Mouse (Mus musculus): ENCODE measurements around the gene Defb41.
"Not testable (repeated sequence)": the region's sequence is repeated elsewhere in the genome, so short reads cannot be mapped to it uniquely, and the experiment has no call there.

The Defb41 gene

DNA sequence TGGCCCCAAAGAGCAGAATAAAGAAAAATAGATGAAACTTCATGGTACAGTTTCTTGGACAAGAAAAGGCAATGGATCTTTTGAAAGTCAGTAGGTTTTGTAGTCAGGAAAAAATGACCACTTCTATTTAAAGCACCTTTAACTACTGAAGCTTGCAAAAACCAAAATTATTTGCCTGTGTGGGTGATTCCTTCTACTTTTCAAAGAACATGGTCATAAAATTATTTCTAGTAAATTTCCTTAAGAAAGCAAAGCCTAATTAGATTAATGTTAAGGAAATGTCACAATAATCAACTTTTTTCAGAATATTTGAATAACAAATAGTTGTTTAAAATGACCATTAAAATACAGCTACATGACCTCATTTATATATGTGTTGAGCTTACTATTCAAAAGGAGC lies at the start of gene Defb41:
Gene Defb41 (minus strand): TSS at position 101 of the 400 bp plus-strand sequence.
- in situ Hi-C loops (cut with MboI; ENCODE audit: unreplicated experiment in 2 of 2): no loop called here

DNA sequence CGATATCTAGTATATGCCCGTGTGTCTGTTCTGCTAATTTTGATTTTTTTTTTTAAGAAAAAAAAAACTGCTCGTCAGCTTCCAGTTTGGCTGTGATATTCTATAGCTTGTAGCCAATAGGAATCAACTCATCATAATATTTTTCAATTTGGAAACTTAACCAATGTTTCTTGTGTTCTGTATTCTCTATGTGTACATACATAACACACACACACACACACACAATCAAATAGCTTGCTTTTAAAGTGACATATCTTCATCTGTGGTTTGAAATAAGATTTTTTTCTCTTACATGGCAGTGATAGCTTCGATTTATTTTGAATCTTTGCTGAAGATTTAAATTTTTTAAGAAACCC lies 43.5 kb upstream of the Defb41 start:
- in situ Hi-C loops (cut with MboI; ENCODE audit: unreplicated experiment in 2 of 2): no loop called here

DNA sequence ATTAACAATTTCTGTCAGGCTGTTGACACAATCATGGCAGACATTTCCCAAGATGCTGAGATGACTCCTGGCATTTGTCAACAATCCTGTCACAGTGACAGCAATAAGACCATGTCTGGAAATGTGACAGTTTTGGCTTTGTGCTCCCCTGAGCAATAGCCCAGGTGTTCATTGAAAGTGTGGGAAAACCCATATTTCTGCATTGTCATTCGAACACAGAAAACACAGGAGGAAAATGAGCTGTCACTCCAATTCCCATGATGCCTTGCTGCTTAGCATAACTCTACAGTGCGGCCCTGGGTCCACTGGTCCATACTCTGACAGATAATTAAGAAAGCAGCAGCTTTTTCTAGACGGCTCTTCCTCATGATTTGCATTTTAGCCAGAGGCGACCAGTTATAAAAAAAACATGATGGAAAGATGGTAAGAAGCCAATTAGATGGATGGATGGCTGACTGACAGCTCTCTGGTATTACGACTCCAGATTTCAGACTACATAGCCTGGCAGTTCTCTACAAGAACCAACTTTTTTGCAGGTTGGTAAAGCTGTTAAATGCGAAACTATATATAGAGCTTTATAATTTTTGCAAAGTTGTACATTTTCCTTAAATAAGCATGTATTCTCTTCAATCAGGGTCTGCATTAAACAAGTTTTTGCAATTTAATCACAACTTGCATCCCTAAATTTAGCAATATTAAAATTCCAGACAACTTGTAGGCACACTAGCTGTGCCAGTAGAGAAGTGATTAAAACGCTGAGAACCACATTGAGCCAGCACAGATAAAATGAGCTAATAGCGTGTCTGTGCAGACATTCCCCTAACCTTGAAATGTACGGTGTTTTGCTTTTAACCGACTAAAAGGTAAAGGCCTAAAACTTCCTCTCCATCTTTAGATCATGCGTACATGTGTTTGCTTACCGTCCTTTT lies 42.9 kb upstream of the Defb41 start:
- in situ Hi-C loops (cut with MboI; ENCODE audit: unreplicated experiment in 2 of 2): no loop called here

DNA sequence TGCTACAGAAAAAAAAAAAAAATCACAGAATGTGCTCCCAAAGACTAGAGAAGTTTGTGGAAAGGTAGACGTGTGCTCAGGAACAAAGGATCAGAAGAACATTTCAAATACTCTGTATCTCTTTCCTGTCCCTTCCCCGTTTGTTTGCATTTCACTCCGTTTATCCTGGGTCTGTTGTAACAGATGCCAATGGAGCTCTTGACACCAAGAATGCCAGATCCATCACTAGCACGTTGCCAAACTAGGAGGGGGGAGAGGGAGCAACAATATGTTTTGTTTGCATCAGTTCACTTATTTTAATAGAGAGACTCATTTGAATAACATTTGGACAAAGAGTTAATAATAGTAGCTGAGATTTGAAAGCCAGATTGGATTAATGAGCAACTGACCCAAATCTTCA lies 27.6 kb upstream of the Defb41 start:
- in situ Hi-C loops (cut with MboI; ENCODE audit: unreplicated experiment in 2 of 2): no loop called here

DNA sequence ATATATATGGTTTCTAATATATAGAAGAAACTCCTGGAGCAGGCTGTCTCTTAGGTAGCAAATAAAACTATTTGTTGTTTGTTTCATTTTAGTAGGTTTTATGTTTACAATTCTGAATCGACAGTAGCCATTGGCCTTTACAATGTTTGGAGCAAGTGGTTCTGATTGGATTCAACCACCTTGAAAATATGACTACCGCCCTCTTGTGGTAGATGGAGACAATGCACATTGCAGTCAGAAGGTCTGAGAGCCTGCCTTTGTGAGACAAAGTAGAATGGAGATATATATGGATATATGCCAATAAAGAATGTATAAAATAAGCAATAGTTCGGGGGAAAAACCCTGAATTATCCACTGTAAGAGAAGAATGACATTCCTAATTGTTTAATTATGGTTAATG lies 23.9 kb upstream of the Defb41 start:
- in situ Hi-C loops (cut with MboI; ENCODE audit: unreplicated experiment in 2 of 2): no loop called here

DNA sequence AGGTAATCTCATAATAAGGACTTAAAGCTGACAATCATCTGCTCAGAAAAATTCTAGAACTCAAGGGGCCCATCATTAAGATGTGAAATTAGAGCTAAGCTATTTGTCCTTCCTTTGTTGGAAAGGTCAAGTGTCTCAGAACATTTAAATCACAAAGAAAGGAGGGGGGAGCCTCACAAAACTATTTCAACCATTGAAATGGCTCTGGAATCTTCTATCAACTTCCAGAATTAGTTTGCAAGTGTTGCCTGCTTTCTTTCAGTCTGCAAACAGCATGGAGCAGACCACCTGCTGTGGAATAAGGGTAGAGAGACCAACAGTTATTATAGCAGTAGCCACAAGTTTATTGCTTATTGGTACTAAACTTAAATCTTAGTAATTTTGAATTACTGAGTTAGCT lies 22.4 kb upstream of the Defb41 start:
- in situ Hi-C loops (cut with MboI; ENCODE audit: unreplicated experiment in 2 of 2): no loop called here

DNA sequence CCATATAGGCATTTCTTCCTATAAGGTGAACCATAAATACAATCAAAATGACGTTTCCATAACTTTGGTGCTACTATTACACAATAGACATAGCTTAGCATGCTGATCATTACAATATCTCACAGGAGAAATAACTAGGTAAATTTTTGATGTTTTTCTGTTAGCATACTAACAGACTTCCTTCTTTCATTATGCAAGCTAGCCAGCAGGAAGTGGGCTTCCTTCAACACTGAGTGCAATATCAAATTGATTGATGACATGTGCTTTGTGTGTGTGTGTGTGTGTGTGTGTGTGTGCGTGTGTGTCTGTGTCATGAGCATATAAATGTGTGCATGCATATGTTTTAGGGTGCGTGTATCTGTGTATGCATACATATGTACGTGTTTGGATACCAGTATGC lies 6.2 kb upstream of the Defb41 start:
- in situ Hi-C loops (cut with MboI; ENCODE audit: unreplicated experiment in 2 of 2): no loop called here

DNA sequence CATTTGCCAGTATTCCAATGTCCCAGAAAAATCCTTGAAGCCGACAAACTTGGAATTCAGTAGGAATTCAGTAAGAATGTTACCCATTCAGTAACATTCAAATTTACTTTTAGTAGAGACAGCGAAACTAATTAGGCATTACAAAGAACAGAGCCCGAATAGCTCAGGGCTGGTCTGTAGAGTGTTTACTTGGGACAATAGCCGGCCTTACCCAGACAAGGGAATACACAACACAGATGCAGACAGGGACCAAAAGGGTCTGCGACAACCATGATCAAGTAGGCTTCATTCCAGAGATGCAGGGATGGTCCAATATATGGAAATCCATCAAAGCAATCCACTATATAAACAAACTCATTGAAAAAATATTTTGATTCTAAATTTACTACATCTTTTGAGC lies 3.9 kb upstream of the Defb41 start:
- in situ Hi-C loops (cut with MboI; ENCODE audit: unreplicated experiment in 2 of 2): no loop called here

GRCm38 (mm10) chr1:18245801-18246580 lies 18.9 kb downstream of the Defb41 start:
- in situ Hi-C loops (cut with MboI; ENCODE audit: unreplicated experiment in 2 of 2): not testable (repeated sequence)

GRCm38 (mm10) chr1:18237343-18237742 lies 27.6 kb downstream of the Defb41 start, which contains the start of gene Defb18:
Gene Defb18, minus strand, starts transcription at chr1:18237443.
- in situ Hi-C loops (cut with MboI; ENCODE audit: unreplicated experiment in 2 of 2): no loop called here

DNA sequence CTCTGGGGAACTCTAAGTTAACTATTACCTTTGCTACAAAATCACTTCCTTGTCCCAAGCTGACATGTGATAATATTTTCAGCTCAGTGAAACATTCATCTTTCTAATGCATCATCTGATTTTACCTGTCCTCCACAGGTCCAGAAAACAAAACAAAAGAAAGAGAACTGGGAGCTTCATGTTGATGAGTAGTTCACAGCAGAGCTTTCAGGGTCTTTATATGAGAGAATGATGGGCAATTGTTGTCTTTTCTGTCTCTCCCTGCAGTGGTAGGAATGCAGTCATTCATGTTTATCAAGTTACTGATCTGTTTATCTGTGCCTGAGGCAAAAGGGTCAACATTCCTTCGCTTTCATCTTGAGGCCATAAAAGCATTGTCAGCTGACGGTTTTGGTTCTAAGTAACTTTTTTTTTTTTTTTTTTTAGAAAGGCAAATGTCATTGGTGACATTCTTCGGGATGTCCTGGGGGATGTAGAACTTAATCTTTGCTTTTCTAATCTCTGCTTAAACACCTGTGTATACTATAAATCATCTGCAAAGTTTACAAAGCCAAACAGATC lies 41.5 kb downstream of the Defb41 start:
- in situ Hi-C loops (cut with MboI; ENCODE audit: unreplicated experiment in 2 of 2): no loop called here
